Mouse (Mus musculus) layer of hippocampus, adult 11-12 months (tissue): Measurements from ENCODE around the gene Trpc3.
A peak's percentile ranks its signal among the peaks of the same experiment; 100 is the strongest.
"Not testable (repeated sequence)": the region's sequence is repeated elsewhere in the genome, so short reads cannot be mapped to it uniquely, and the experiment has no call there.

Experiments
- DNase-seq: peaks from one replicate; pipeline ENCODE4 v3.0.0; 2022; ENCODE audit warnings: low spot score

The Trpc3 gene

DNA sequence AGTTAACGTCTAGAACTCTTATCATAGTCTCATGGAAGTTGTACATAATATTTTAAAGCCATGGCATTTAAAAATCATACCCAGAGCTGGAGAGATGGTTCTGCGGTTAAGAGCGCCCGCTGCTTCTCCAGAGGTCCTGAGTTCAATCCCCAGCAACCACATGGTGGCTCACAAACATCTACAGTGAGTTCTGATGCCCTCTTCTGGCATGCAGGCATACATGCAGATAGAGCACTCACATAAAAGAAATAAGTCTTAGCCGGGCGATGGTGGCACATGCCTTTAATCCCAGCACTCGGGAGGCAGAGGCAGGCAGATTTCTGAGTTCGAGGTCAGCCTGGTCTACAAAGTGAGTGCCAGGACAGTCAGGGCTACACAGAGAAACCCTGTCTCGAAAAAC, 90.2 kb downstream of the Trpc3 start:
- DNase-seq: not testable (repeated sequence)

DNA sequence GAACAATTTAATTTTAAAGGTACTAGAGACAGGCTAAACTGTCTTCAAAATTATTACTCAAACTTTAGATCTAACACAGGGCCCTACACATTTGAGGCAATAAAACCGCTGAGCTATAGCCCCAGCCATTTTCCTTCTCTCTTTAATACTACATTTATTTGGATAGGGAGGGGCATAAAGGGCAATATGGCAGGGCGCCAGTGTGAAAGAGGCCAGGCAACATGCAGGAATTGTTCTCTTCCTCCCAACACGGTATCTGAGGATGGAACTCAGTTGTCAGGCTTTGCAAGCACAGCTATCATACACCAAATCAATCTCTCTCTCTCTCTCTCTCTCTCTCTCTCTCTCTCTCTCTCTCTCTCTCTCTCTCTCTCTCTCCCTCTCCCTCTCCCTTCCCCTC, 91.2 kb downstream of the Trpc3 start:
- DNase-seq: no peak

DNA sequence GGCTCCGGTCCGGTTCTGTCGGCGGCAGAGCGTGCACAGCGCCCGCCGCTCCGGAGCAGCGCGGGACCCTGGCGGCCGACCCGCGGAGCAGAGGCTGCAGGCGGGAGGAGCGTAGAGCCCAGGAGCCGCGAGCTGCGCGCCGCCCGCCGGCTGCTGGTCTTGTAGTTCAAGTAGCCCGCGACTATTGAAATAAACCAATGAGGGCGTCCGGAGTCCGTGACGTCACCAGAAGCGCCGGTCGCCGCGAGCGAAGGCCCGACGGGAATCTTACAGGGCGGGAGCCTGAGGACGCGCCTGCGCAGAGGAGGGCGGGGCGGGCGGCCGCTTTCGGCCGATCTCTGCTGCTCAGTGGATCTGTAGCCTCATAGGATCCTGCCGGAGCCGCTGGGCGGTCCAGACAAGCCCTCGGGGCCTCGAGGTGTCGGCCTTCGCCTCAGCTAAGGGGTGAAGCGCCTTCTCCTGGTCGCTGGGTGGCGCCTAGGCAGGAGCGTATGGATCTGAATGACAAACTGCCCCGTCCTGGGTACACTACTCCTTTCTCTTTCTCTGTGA, 118.1 kb downstream of the Trpc3 start, which contains the start of gene Ccna2:
Gene Ccna2 (minus strand): TSS at position 324 of the 552 bp plus-strand sequence.
- DNase-seq: peak; percentile 98

DNA sequence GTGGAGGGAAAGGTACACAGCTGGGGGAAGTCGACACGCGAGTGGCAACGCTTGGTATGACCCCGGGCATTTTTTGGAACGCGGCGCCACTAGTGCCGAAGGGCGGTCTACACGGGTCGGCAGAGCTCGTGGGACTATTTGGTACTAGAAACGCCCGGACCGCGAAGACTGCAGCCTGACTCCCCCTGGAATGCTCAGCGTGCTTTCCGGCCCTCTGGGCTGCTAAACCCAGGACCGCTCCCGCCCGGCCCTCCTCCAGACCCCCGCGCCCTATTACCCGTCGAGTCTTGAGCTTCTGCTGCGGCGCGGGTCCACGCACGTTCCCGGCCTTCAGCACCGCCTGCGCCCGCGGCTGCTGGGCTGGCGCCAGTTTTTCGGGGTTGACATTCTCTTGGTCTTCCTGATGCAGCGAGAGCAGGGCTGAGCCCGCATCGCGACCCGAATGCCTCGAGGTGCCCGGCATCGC, 118.6 kb downstream of the Trpc3 start:
- no peak for DNase-seq
